Mouse (Mus musculus): ENCODE measurements around the gene Pdzd8.

Gene Pdzd8

GRCm38 (mm10) chr19:59345658-59346283 lies at the start of gene Pdzd8:
Pdzd8 (minus strand) TSS chr19:59345780.
- DNase-seq (ENCODE audit: low spot score in 2 of 2): peak; percentile 86 to 91

GRCm38 (mm10) chr19:59393777-59394441 lies 48.3 kb upstream of the Pdzd8 start:
- peak; percentile 19 to 59 for DNase-seq (ENCODE audit: low spot score in 2 of 2)

GRCm38 (mm10) chr19:59388847-59389606 lies 43.4 kb upstream of the Pdzd8 start:
- peak; percentile 65 to 72 for DNase-seq (ENCODE audit: low spot score in 2 of 2)

GRCm38 (mm10) chr19:59388399-59388798 lies 42.8 kb upstream of the Pdzd8 start:
- peak; percentile 11 to 45 for DNase-seq (ENCODE audit: low spot score in 2 of 2)

DNA sequence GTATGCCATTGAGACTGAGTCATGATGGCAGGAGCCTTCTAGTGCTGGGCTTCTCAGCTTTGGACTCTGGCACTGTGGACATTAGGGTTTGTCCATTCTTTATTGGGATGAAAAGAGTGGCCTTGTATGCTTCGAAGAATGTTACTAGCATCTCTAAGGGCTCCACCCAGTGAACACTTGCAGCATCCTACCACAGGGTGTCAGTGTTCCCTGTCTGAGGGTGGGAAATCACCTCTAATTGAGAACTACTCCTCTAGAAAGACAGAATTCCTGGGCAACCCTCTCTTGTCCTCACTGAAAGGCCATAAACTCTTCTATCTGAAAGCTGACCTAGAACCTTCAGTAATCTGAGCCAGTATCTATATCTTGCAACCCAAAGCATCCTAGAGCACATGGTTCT lies 41.6 kb upstream of the Pdzd8 start:
- DNase-seq (ENCODE audit: low spot score in 2 of 2): peak; percentile 25 to 54

GRCm38 (mm10) chr19:59384582-59385495 lies 39.3 kb upstream of the Pdzd8 start:
- no peak for DNase-seq (ENCODE audit: low spot score in 2 of 2)

GRCm38 (mm10) chr19:59382416-59382917 lies 36.9 kb upstream of the Pdzd8 start:
- DNase-seq (ENCODE audit: low spot score in 2 of 2): no peak

DNA sequence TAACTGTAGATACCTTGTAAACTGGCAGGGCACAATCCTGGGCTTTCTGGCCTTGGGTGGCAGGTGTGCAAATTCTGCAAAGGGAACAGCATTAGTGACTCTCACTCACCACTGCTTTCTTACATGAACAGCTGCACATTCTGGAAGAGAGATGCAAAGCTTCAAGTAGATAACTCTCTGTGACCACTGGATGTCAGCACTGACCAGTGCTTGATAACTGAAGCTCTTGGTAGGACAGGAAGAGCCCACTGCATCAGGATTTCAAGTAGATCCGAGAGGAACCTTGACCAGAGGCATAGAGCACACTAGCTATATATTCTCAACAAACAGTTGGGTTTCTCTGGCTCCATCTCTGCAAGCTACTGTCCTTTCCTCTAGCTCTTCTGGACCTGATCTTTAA lies 34.4 kb upstream of the Pdzd8 start:
- DNase-seq (ENCODE audit: low spot score in 2 of 2): peak in 1 of 2 experiments; percentile 23

GRCm38 (mm10) chr19:59376481-59376880 lies 30.9 kb upstream of the Pdzd8 start:
- DNase-seq (ENCODE audit: low spot score in 2 of 2): no peak

- DNase-seq (ENCODE audit: low spot score in 2 of 2): no peak
These were observed 29.4 kb upstream of the Pdzd8 start for GRCm38 (mm10) chr19:59374940-59375339.

GRCm38 (mm10) chr19:59372928-59373327 lies 27.3 kb upstream of the Pdzd8 start:
- DNase-seq (ENCODE audit: low spot score in 2 of 2): no peak

GRCm38 (mm10) chr19:59371016-59371415 lies 25.4 kb upstream of the Pdzd8 start:
- no peak for DNase-seq (ENCODE audit: low spot score in 2 of 2)

- DNase-seq (ENCODE audit: low spot score in 2 of 2): no peak
These were observed 22.3 kb upstream of the Pdzd8 start for GRCm38 (mm10) chr19:59367892-59368291.

GRCm38 (mm10) chr19:59366724-59367123 lies 21.1 kb upstream of the Pdzd8 start:
- DNase-seq (ENCODE audit: low spot score in 2 of 2): no peak

- DNase-seq (ENCODE audit: low spot score in 2 of 2): no peak
These were observed 18.1 kb upstream of the Pdzd8 start for GRCm38 (mm10) chr19:59363666-59364065.

- no peak for DNase-seq (ENCODE audit: low spot score in 2 of 2)
These were observed 17.1 kb upstream of the Pdzd8 start for GRCm38 (mm10) chr19:59362646-59363045.

GRCm38 (mm10) chr19:59360486-59360896 lies 14.9 kb upstream of the Pdzd8 start:
- DNase-seq (ENCODE audit: low spot score in 2 of 2): no peak

DNA sequence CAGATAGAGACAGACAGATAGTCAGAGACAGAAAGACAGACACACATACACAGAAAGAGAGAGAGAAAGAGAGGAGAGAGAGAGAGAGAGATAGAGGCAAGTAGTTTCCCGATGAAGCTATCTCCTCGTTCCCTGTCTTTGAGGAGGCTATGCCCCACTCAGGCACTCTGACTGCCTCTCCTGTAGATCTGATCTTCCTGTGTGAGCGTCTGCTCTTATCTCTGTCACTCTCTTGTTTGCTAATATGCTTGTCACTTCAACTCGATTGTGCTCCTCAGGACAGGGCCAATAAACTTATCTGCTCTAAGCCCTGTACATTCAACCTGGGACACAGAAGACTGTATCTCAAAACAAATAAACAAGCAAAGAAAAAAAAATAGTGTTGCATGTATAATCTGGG lies 13.6 kb upstream of the Pdzd8 start:
- no peak for DNase-seq (ENCODE audit: low spot score in 2 of 2)

GRCm38 (mm10) chr19:59357878-59358277 lies 12.3 kb upstream of the Pdzd8 start:
- no peak for DNase-seq (ENCODE audit: low spot score in 2 of 2)

DNA sequence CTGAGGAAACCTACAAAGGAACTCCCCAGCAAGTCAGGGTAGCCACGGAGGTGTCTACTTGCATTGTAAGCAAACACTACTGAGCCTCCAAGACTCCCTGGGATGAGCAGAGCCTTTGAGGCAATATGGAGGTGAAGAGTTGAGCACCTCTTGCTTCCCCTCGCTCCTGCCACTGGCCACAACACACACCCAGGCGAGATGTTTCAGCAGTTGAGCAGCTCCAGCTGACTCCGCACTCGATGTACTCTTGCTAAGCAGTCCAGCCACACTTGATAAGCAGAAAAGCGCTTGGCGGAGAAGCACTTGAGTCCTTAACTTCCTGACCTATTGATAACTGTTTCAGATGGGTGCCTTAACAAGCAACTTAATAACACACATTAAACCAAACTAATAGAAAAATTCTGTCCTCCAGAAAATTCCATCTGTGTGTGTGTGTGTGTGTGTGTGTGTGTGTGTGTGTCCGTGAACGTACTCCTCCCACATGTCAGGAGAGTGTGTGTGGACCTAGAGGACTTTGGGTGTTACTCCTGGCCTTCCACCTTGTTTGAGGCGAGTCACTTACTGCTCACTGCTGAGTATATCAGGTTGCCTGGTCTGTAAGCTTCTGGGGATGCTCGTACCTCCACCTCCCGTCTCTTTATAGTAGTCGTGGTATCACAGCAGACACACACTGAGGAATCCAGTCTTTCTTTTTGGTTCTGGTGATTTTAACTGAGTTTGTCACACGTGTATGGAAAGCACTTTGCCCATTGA lies 11.4 kb upstream of the Pdzd8 start:
- no peak for DNase-seq (ENCODE audit: low spot score in 2 of 2)

GRCm38 (mm10) chr19:59356388-59356787 lies 10.8 kb upstream of the Pdzd8 start:
- DNase-seq (ENCODE audit: low spot score in 2 of 2): no peak

Data from frontal cortex, postnatal 36 days (tissue).